Mouse (Mus musculus) lung, embryonic 14.5 days (tissue): ENCODE measurements around the gene Ankrd34c. TPM values are rescaled to one million over a fixed set of nuclear protein-coding genes. Genes with fewer than 3 reads are reported as not detected.
A peak's percentile ranks its signal among the peaks of the same experiment; 100 is the strongest.

Experiments
- ATAC-seq: fragments of 200-750 bp; cut with Nextera tagmentation; 2 replicates; pipeline ENCODE4 v1.8.0; 2017; ENCODE audit warnings: mild to moderate bottlenecking, moderate TSS enrichment, moderate library complexity; ENCODE audit not compliant: insufficient read depth
- DNase-seq: peaks from one replicate; pipeline ENCODE4 v3.0.0-alpha.2; 2015
- H3K27ac ChIP-seq: fragments of 300-500 bp; sonication (generic); 2 replicates; pipeline ENCODE4 v1.5.1; 2014; ENCODE audit warnings: low read depth, mild to moderate bottlenecking, moderate library complexity
- H3K27me3 ChIP-seq: fragments of 300-500 bp; sonication (generic); 2 replicates; pipeline ENCODE4 v1.6.1; 2014; ENCODE audit warnings: low read length, control low read depth; ENCODE audit not compliant: insufficient read depth
- H3K36me3 ChIP-seq: fragments of 300-500 bp; sonication (generic); 2 replicates; pipeline ENCODE4 v1.6.1; 2014; ENCODE audit warnings: control low read depth; ENCODE audit not compliant: insufficient read depth
- H3K4me1 ChIP-seq: fragments of 300-500 bp; sonication (generic); 2 replicates; pipeline ENCODE4 v1.6.1; 2014; ENCODE audit warnings: antibody characterized with exemption, control low read depth; ENCODE audit not compliant: insufficient read depth
- H3K4me2 ChIP-seq: fragments of 300-500 bp; sonication (generic); 2 replicates; pipeline ENCODE4 v1.6.1; 2014; ENCODE audit warnings: mild to moderate bottlenecking
- H3K4me3 ChIP-seq: fragments of 300-500 bp; sonication (generic); 2 replicates; pipeline ENCODE4 v1.5.1; 2014; ENCODE audit warnings: low read depth, low read length
- H3K9ac ChIP-seq: fragments of 300-500 bp; sonication (generic); 2 replicates; pipeline ENCODE4 v1.6.1; 2014
- H3K9me3 ChIP-seq: fragments of 300-500 bp; sonication (generic); 2 replicates; pipeline ENCODE4 v1.6.1; 2016; ENCODE audit warnings: low read depth, low read length, control low read depth
- CTCF ChIP-seq: IDR thresholded peaks from 2 replicates; pipeline ENCODE4 v1.5.1; 2016; ENCODE audit warnings: antibody characterized with exemption, low read depth
- WGBS: fragments of 180-500 bp; shearing (Covaris S2); extraction: QIAGEN DNeasy Blood & Tissue Kit; methylation state at CpG from one replicate; pipeline ENCODE4 v1.1.7; 2014; 5-methylcytosine and 5-hydroxymethylcytosine counted together
- polyA plus RNA-seq: library from polyadenylated mRNA; unstranded; fragments of >200 nt; fragmentation: Nextera tagmentation; extraction: Ambion mirVana; gene quantifications from 2 replicates; pipeline ENCODE4 v1.2.1, GENCODE M21; 2014

The Ankrd34c gene
- polyA plus RNA-seq, 1 experiment from 2014 or later = not detected

- DNase-seq = no peak
- no peaks in the 10 kb centered on the region for H3K27me3 ChIP-seq
- no peak for TF ChIP-seq CTCF
- 92% methylated on average over 2 of the region's 2 CpGs for WGBS
- no peak overlapping the region for H3K9ac ChIP-seq
- ATAC-seq = no peak
- H3K4me1 ChIP-seq = no peaks in the 10 kb centered on the region
- H3K9me3 ChIP-seq = no peaks in the 10 kb centered on the region
- H3K4me2 ChIP-seq = no peak overlapping the region
- H3K27ac ChIP-seq = no peak overlapping the region
- H3K36me3 ChIP-seq = peaks cover 18% of the 10 kb centered on the region; the same call in 1 of the 2 replicates
- no peak overlapping the region for H3K4me3 ChIP-seq
These were observed 37.3 kb downstream of the Ankrd34c start for GRCm38 (mm10) chr9:89700910-89701457.

- WGBS = 88% methylated on average over 1 of the region's 1 CpGs
- no peak overlapping the region for H3K4me3 ChIP-seq
- DNase-seq (no peak), ATAC-seq (no peak)
- H3K27ac ChIP-seq = no peak overlapping the region
- H3K4me2 ChIP-seq = no peak overlapping the region
- TF ChIP-seq CTCF = no peak
- no peak overlapping the region for H3K9ac ChIP-seq
- H3K36me3 ChIP-seq = peaks cover 9% of the 10 kb centered on the region; the same call in 1 of the 2 replicates
- H3K27me3 ChIP-seq = no peaks in the 10 kb centered on the region
- no peaks in the 10 kb centered on the region for H3K9me3 ChIP-seq
- no peaks in the 10 kb centered on the region for H3K4me1 ChIP-seq
These were observed 43.1 kb downstream of the Ankrd34c start for GRCm38 (mm10) chr9:89695143-89695542.

DNA sequence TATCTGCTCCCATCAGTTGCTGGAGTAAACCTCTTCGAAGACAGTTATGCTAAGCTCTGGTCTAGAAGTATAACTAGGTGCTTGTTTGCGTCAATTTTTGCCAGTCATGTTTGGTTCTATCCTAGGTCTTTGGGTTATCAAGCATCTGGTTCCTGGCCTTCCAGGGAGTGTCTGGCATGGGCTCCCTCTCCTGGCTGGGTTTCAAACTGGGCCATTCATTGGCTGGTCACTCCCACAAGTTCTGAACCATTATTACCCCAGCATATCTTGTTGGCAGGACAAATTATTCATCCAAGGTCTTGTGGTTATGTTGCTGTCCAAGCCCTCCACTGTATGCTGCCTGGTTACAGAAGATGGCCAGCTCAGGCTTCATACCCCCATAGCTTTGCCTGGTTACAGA is 44.6 kb downstream of the Ankrd34c start:
- Histone ChIP-seq H3K4me3 (no peak overlapping the region), H3K27me3 (no peaks in the 10 kb centered on the region), H3K9me3 (no peaks in the 10 kb centered on the region), H3K4me1 (no peaks in the 10 kb centered on the region), H3K9ac (no peak overlapping the region), H3K4me2 (no peak overlapping the region), H3K27ac (no peak overlapping the region), H3K36me3 (peaks cover 3% of the 10 kb centered on the region; the same call in 1 of the 2 replicates)
- DNase-seq (no peak), ATAC-seq (no peak)
- TF ChIP-seq CTCF = no peak
- 87% methylated on average over 2 of the region's 2 CpGs for WGBS

- Histone ChIP-seq H3K9ac (no peak overlapping the region), H3K36me3 (no peaks in the 10 kb centered on the region), H3K4me1 (no peaks in the 10 kb centered on the region), H3K9me3 (no peaks in the 10 kb centered on the region), H3K27me3 (no peaks in the 10 kb centered on the region), H3K27ac (no peak overlapping the region), H3K4me3 (no peak overlapping the region), H3K4me2 (no peak overlapping the region)
- no peak for ATAC-seq
- no peak for TF ChIP-seq CTCF
- DNase-seq = no peak
- WGBS = 30% methylated on average over 1 of the region's 1 CpGs
These were observed 49.1 kb downstream of the Ankrd34c start for GRCm38 (mm10) chr9:89689179-89689578.

DNA sequence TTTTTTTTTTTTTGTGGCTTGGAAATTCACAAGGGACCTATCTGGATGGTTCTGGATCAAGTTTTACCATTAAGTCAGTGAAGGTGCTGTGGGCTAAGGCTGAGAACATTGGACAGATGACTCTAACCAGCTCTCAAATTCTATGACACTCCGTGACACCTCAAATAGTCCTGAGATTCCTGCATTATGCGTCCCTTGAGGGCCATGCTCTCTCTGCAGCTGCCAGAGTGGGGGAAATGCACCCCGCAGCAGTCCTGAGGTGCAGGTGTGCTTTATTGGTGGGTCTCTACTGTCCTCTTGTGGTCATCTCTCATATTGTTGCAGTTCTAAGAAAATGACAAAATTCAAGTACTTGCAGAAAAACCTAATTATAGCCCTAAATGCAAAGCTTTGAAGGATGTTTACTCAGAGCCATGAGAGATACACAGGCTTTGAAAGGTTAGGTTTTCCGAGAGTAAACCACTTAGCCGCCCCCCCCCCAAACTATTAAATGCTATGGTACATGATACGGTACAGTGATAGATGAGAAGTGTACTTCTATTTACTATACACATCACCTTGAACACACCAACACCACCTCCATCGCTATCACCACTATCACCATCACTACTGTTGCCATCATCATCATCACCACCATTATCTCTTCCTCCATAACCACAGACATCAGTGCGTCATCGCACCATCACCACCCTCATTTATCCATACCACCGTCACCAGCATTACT is 50.6 kb downstream of the Ankrd34c start:
- H3K36me3 ChIP-seq = no peaks in the 10 kb centered on the region
- TF ChIP-seq CTCF = peak; percentile 71
- H3K4me2 ChIP-seq = no peak overlapping the region
- H3K9ac ChIP-seq = no peak overlapping the region
- no peaks in the 10 kb centered on the region for H3K27me3 ChIP-seq
- peak; percentile 35; the same call in 1 of the 2 replicates for ATAC-seq
- no peak overlapping the region for H3K4me3 ChIP-seq
- DNase-seq = peak; percentile 57
- H3K4me1 ChIP-seq = no peaks in the 10 kb centered on the region
- no peaks in the 10 kb centered on the region for H3K9me3 ChIP-seq
- H3K27ac ChIP-seq = no peak overlapping the region
- 54% methylated on average over 10 of the region's 10 CpGs for WGBS

- no peaks in the 10 kb centered on the region for H3K36me3 ChIP-seq
- DNase-seq (peak; percentile 8), ATAC-seq (no peak)
- no peak overlapping the region for H3K27ac ChIP-seq
- WGBS = 65% methylated on average over 2 of the region's 2 CpGs
- H3K4me3 ChIP-seq = no peak overlapping the region
- no peak overlapping the region for H3K4me2 ChIP-seq
- H3K9me3 ChIP-seq = no peaks in the 10 kb centered on the region
- no peaks in the 10 kb centered on the region for H3K4me1 ChIP-seq
- 0 out of 2 replicates have a peak, but pooled peaks have one; percentile 4 for TF ChIP-seq CTCF
- H3K9ac ChIP-seq = no peak overlapping the region
- no peaks in the 10 kb centered on the region for H3K27me3 ChIP-seq
These were observed 52.0 kb downstream of the Ankrd34c start for GRCm38 (mm10) chr9:89686262-89686661.

GRCm38 (mm10) chr9:89678974-89679373 is 59.3 kb downstream of the Ankrd34c start:
- WGBS = 35% methylated on average over 1 of the region's 1 CpGs
- ATAC-seq (peak; percentile 56; the same call in 1 of the 2 replicates), DNase-seq (peak; percentile 70)
- H3K27me3 ChIP-seq = no peaks in the 10 kb centered on the region
- H3K36me3 ChIP-seq = no peaks in the 10 kb centered on the region
- H3K27ac ChIP-seq = no peak overlapping the region
- H3K9ac ChIP-seq = no peak overlapping the region
- no peaks in the 10 kb centered on the region for H3K9me3 ChIP-seq
- no peak overlapping the region for H3K4me2 ChIP-seq
- no peaks in the 10 kb centered on the region for H3K4me1 ChIP-seq
- H3K4me3 ChIP-seq = no peak overlapping the region
- TF ChIP-seq CTCF = peak; percentile 68

Other genes with a start within 250 kb of the Ankrd34c start
- gene Minar1, start 115.3 kb downstream of the Ankrd34c start, polyA plus RNA-seq = 0.03 TPM in 1 of 2 replicates, not detected in the other
- gene Tmed3, start 33.4 kb downstream of the Ankrd34c start, polyA plus RNA-seq = 90.9 and 91.9 TPM in 2 replicates
- 0.46 and 0.53 TPM in 2 replicates for gene Rasgrf1, start 171.4 kb upstream of the Ankrd34c start, polyA plus RNA-seq